Mouse (Mus musculus) kidney, adult 9 months (tissue): Measurements from ENCODE around the gene Pgpep1.

Experiments
- DNase-seq: peaks from one replicate; pipeline ENCODE4 v3.0.0; 2022

Pgpep1 gene

DNA sequence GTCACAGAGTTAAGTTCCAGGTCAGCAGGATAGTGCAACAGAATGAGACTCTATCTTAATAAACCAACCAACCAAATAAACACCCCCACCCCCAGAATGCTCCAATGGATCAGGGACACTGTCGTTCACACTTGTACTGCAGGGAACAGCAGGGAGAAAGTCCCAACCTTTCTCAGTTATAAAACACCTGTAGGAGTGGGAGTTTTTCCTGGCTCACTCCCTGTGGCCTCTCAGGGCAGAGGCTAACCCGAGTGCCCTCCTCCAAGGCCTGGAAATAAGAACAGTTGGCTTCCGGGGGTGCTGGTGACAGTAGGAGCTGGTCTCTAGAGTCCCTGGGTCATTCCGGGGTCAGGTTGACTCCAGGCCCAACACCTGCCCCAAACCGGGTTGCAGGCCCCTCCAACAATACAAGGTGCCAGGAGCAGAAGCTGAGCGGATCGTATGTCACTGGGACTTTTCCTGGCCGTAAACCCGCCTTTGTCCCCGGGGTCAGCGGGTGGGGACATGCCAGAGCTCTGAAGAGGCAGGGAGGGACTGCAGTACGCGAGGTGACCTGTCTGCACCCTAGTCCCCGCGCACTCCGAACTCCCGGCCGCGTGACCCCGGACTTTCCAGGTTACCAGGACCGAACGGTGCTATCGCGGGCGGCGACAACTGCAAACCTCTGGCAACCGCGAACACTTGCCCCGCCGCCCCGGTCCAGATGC lies 1.1 kb downstream of the Pgpep1 start:
- peak; percentile 89 for DNase-seq

DNA sequence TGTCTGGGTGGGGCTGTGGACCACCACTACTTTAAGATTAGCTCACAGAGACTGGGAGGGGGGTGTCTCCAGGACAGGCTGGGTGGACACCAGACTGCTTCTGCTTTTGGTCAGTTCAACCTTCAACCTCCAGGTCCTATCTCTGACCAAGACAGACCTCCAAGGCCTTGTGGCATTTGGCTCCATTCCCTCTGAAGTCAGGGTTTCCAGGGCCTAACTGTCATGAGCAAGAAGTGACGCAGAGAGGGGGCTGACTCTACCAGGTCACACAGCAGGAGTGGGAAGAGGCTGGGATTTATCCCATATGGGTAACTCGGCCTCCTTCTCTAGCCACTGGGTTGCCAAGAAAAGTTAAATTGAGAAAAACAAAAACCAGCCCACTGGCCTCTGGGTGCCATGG lies 2.4 kb downstream of the Pgpep1 start:
- DNase-seq: peak; percentile 58

- DNase-seq: peak; percentile 60
Observed at GRCm38 (mm10) chr8:70657214-70657613, 3.0 kb downstream of the Pgpep1 start.

DNA sequence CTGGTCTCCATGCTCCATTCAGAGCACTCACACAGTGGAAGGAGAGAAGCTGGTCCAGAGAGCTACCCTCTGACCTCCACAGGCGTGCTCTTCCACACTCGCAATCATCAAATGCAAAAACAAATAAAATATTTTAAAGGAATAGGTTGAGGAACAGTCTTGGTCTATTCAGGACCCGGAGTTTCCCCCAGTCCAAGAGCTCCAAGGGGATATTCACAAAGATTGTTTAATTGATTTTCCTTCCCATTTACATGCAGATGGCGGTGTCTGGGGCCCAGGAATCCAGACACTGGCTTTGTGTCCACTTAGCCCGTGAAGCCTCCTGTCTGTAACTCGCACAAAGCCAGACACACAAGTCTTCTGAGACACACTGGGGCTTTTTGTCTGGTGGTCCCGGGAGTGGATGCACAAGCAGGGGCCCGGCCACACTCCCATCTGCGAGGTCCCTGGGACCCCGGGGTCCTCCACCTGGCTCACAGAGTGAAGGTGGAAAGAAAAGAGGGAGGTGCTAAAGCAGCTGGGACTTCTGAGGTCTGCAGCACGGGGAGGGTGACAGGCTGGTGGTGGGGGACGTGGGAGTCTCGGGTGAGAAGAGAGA lies 3.9 kb downstream of the Pgpep1 start:
- no peak for DNase-seq

DNA sequence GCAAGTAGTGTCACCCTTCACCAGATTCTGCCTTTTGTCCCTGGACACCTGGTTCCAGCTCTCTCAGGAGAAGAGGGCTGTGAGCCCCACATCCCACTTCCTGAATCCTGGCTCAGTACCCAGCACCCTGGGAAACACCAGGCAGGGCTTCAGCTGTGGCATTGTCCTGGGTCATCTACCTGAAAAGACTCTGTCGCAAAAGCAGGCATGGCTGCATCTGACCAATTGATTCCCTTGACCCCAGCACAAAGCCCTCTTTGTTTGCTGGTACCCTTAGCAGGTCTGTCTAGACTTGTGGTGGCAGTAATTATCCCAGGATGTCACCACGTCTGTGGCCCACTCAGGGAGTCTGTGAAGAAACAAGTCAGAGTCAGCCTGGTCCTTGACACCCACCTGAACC lies 4.7 kb downstream of the Pgpep1 start:
- DNase-seq: no peak

- no peak for DNase-seq
Observed at GRCm38 (mm10) chr8:70654121-70654520, 6.1 kb downstream of the Pgpep1 start.

DNA sequence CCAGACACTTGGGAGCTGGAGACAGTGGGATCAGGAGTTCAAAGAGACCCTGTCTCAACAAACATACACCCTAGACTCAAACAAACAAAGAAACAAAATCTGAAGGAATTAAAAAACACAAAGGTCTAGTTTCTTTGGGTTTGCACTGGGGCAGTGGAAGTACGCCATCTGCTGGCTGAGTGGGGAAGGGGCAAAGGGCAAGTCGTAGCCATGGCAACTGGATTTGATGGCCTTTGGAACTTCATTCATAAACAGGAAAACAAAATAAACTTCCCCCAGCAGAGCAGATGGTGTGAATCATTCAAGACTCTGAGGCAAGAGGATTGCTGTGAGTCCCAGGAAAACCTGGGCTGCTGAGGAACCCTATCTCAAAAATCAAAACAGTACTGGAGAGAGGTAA lies 7.0 kb downstream of the Pgpep1 start:
- DNase-seq: peak; percentile 96

DNA sequence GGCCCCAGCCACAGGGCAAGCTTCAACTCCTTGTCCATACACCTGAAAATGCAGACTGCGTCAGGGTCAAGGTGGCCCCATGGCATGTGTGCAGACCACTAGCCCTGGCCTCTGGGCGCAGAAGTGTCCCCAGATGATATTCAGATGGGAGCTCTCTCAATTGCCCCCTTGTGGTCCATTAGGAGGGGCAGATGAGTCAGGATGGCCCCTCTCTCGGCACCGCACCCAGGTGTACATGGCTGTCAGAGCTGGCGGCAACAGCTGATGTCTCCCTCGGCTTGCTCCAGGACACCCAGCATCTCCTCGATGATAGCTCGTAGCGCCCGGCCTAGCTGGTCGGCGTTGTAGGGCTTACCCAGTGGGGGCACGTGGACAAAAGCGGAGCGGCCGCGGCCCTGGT lies 9.8 kb downstream of the Pgpep1 start:
- no peak for DNase-seq

DNA sequence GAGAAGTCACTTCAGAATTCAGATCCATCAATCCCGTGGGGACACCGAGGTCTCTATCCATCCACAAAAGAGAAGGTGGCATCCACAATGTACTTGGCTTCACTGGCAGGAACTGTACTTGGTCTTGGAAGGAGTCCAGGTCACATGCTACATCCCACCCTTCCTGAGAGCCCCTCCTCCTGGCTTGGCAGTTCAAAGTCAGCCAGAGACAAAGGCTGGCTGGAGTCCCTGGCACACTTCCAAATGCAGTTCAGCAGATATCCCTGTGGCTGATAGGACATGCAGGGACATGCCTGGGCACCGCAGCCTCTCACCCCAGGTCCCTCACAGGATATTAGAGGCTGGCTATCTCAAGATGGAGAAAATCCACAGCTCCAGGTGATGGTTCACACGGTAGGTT lies 10.9 kb downstream of the Pgpep1 start:
- peak; percentile 96 for DNase-seq

DNA sequence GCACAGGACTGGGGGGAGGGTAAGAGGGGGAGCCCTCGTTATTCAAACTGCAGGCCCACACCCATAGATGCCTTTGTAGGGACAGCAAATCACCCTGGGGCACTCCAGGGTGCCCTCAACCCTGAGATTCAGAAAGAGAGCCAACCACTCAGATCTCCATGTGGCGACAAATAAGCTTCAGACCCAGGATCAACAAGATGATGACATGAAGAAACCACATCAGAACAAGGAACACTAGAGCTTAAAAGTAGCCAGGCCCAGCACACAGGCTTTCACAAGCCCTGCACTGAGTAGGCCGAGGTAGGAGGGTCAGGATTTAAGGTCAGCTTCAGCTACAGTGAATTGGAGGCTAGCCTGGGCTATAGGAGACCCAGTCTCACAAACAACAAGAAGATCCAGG lies 11.3 kb downstream of the Pgpep1 start:
- no peak for DNase-seq

GRCm38 (mm10) chr8:70648164-70648442 lies 12.1 kb downstream of the Pgpep1 start:
- peak; percentile 74 for DNase-seq

- DNase-seq: peak; percentile 90
Observed at GRCm38 (mm10) chr8:70647343-70648163, 12.6 kb downstream of the Pgpep1 start.

GRCm38 (mm10) chr8:70646775-70647174 lies 13.4 kb downstream of the Pgpep1 start:
- DNase-seq: no peak

GRCm38 (mm10) chr8:70646369-70646768 lies 13.8 kb downstream of the Pgpep1 start:
- no peak for DNase-seq

DNA sequence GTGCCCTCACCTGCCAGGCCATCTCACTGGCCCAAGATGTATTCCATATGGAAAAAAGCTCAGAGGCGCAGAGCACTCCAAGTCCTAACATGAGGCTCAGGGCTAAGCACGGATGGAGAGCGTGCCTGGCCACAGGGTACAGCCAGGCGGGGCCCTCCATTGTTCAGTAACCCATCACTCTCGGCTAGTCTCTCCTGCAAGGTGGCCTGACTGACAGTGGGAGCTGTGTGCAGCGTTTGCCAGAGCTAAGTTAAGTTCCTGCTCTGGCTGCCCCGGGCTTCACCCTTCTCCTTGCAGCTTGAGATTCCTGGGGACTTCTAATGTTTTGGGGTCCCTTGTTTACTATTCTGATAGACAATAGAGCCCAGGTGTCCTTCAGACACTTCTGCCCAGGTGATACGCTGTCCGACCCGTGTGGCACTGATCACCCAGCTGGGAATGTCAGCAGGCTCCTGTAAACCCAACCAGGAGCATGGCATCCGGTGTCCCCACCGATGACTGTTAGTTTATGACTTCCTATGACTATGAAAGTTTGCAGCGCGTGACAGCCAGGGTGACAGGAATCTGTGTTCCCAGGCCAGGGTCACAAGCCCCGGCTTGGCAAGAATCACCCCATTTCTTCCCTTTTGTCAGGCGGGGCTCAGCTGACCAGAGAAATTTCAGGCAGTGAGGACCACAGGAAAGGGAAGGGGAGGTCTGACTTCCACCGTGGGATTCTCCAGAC lies 14.5 kb downstream of the Pgpep1 start:
- peak; percentile 77 for DNase-seq

DNA sequence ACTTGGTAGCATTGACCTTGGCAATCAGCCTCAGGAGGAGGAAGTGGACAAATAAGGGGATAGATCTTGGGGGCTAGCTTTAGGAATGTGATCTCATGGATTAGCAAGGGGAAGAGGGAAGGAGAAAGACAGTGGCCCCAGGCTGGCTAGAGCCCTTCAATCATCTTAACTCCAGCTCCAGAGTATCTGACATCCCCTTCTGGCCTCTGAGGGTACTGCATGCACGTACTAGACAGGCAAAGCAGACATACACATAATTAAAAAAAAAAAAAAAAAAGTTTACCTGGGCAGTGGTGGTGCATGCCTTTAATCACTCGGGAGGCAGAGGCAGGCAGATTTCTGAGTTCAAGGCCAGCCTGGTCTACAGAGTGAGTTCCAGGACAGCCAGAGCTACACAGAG lies 16.1 kb downstream of the Pgpep1 start:
- peak; percentile 66 for DNase-seq

- no peak for DNase-seq
Observed at GRCm38 (mm10) chr8:70643019-70643418, 17.2 kb downstream of the Pgpep1 start.

DNA sequence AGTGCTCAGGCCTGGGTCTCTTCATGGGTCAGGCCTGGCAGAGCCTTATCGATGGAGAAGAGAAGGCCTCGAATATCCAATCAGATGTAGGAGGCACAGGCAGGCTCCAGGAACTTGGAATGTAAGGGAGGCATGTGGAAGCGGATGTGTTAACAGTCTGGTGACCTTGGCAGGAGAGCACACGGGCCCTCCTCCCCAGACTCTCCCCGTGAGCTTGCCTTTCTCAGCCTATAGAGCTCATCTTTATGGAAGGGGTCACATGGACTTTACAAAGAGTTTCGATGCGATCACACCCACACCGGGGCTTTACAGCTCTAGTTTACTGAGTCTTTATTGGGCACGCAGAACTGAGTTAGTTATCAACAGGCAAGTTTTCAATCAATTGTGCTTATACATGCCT lies 21.4 kb downstream of the Pgpep1 start:
- no peak for DNase-seq

DNA sequence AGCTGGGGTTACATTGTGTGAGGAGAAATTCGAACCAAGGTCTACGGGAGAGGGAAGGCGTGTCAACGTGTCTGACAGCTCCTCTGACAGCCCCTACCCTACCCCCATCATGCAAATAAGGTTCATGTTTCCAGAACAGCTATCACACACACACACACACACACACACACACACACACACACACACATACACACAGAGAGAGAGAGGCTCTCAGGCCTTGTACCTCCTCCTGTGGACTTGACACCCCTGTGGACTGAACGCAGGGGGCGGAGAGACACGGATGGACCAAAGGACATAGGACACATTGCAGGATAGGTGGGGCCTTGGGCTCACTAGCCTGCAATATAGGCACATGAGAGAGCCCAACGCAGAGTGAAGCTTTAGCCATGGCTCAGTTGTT lies 23.4 kb downstream of the Pgpep1 start:
- peak; percentile 75 for DNase-seq

- DNase-seq: peak; percentile 85
Observed at GRCm38 (mm10) chr8:70635527-70635926, 24.7 kb downstream of the Pgpep1 start.

DNA sequence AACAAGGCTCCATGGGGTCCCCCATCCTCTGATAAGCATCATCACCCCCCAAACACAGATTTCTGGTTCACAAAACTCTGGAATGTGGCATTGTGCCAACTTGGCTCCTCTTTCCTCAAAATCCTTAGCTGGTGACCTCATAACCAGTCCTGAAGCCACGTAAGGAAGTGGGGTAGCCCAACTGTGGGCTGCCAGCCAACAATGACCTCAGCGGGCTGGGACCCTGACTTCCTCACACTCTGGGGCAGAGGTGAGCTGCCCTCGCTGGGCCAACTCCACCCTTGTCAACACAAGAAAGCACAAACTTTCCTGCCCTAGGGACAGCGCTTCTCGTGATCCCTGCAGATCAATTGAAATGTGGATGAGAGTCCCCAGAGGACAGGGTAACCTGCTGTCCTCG lies 26.1 kb downstream of the Pgpep1 start:
- DNase-seq: peak; percentile 90

GRCm38 (mm10) chr8:70632346-70632892 lies 27.8 kb downstream of the Pgpep1 start, which contains the start of gene Gdf15:
TSS of gene Gdf15 (minus strand) at chr8:70632456.
- DNase-seq: no peak

DNA sequence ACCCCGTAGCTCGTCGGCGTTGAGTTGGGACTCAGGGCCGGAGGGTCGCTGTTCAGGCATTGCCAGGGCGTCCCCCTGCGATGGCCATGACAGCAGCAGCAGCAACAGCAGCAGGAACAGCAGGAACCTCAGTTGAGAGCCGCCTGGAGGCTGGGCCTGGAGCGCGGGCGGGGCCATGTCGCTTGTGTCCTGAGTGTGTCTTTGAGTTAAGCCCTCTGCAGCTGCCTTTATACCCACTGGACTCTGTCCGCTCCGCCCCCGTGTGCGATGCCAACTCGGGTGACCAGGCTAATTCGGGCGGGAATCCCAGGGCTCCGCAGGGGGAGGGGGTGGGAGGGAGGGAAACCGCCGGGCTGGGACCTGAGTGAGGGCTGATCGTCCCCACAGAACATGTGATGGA lies 28.8 kb downstream of the Pgpep1 start:
- DNase-seq: peak; percentile 84
